Mouse (Mus musculus) testis, postnatal 14 days (tissue): Measurements from ENCODE around the gene Cabp2.
"Not testable (repeated sequence)": the region's sequence is repeated elsewhere in the genome, so short reads cannot be mapped to it uniquely, and the experiment has no call there.

Source experiments
- DNase-seq: peaks from one replicate; pipeline ENCODE4 v3.0.0; 2021; ENCODE audit warnings: low spot score

Cabp2 gene

DNA sequence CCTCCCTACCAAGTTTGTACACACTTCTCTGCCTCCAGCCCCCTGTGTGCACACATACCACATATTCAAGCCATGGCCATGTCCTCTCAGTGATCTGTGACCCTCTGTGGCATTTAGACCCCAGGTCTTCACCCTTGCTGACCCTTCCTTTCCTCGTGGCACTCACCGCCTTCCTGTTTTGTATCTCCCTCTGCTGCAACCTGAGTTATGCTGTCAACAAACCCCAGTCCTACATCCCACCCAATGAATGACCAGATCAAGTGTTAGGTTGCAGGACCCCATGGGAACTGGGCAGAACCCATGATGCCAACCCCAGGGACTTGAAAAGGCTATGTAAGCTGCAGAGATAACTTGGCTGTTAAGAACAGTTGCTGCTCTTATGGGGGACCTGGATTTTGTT lies 20.7 kb downstream of the Cabp2 start:
- no peak for DNase-seq

DNA sequence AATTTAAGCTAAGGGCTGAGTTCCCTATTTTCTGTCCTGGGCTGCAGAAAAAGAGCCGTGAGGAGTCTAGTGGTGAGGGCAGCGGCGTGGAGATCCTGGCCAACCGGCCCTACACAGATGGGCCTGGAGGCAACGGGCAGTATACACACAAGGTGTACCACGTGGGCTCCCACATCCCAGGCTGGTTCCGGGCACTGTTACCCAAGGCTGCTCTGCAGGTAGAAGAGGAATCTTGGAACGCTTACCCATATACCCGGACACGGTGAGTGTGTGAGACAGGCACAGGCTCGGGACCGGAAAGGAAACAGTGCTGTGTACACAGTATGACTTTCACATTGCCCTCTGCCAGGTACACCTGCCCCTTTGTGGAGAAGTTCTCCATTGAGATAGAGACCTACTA lies 21.2 kb downstream of the Cabp2 start:
- DNase-seq: no peak

DNA sequence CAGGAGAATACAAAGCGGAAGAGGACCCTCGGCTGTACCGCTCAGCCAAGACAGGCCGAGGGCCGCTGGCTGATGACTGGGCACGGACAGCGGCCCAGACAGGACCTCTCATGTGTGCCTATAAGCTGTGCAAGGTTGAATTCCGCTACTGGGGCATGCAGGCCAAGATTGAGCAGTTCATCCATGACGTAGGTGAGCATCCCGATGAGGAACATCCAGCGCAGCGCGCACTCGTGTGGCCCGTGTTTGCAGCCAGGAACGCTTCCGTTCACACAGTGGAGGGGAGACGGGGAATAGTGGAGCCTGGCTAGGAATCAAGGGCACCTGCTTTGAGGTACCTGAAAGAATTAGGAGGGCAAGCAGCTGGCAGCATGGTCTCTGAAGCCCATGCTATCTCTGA lies 21.9 kb downstream of the Cabp2 start:
- no peak for DNase-seq

DNA sequence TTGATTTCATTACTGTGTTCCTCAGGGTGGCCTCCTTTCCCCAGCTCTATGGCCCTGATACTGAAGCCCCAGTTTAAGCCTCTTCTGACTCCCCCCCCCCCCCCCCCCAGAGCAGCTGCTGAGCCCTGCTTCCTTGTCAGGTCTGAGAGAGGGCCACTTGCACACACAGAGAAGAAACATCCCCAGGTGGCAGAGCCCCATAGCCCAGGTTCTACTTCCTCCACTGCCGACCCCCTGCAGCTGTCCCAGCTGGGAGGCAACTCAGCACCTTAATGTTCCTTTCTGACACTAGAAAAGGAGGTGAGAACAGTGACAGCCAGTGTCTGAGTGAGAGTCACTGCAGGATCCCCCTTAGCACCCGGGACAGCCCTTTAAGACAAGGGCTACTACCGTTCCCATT lies 22.4 kb downstream of the Cabp2 start:
- no peak for DNase-seq

DNA sequence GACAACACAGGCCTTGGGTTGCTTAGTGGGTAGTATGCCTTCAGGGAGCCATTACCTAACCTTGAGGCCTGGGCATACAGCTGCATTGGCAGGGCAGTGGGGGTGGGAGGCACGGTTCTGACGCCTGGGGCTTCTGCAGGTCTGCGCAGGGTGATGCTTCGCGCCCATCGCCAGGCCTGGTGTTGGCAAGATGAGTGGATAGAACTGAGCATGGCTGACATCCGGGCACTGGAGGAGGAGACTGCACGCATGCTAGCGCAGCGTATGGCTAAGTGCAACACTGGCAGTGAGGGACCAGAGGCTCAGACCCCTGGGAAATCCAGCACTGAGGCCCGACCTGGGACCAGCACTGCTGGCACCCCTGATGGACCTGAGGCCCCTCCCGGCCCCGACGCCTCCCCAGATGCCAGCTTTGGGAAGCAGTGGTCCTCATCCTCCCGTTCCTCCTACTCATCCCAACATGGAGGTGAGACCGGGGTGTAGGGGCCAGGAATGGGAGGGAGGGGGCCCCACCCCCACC lies 23.4 kb downstream of the Cabp2 start:
- no peak for DNase-seq

DNA sequence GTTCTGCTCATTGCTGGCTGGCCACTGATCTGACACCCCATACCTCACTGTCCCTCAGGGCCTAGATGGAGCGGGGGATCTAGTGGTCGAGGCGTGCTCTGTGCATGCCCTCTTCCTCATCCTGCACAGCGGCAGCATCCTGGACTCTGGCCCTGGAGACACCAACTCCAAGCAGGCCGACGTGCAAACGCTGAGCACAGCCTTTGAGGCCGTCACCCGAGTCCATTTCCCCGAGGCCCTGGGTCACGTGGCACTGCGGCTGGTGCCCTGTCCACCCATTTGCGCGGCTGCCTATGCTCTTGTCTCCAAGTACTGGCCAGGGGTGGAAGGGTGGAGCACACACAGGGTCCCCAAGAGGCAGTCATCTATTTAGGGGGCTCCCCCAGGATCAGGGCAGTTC lies 25.3 kb downstream of the Cabp2 start:
- DNase-seq: no peak

DNA sequence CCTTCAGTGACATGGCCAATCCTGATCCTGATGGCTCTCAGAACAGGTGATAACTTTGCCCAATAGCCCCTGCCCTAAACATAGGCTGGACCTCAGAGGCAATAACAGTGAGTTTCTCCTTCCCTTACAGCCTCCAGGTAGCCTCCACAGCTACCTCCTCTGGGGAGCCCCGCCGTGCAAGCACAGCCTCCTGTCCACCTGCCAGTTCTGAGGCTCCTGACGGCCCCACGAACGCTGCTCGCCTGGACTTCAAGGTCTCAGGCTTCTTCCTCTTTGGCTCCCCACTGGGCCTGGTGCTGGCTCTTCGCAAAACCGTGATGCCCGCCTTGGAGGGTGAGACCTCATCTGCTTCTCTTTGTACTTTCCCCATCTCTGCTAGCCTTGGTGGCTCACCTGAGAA lies 27.2 kb downstream of the Cabp2 start:
- DNase-seq: no peak

DNA sequence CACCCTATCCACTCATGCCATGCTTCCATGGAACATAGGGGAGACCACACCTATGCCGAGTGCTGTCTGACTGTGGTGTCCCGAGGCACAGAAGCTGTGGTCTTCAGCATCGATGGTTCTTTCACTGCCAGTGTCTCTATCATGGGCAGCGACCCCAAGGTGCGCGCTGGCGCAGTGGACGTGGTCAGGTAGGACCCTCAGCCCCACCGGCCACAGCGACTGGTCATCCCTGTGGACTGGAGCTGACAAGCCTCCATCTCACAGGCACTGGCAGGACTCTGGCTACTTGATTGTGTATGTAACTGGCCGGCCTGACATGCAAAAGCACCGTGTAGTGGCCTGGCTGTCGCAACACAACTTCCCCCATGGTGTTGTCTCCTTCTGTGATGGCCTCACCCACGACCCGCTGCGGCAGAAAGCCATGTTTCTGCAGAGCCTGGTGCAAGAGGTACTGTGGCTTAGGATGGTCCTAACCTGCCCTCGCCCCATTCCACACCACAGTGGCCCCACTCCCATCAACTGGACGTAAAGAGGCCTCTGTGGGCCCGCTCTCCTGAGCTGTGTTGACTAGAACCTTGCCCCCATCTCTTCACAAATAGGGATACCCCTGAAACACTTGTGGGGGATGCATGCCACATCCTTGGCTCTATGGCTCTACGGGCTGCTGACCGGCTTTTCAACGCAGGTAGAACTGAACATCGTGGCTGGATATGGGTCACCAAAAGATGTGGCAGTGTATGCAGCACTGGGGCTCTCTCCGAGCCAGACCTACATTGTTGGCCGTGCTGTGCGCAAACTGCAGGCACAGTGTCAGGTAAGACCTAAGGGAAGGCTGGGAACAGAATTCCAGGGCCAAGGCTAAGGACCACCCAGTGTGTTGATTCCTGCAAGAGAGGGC lies 30.9 kb downstream of the Cabp2 start:
- no peak for DNase-seq

DNA sequence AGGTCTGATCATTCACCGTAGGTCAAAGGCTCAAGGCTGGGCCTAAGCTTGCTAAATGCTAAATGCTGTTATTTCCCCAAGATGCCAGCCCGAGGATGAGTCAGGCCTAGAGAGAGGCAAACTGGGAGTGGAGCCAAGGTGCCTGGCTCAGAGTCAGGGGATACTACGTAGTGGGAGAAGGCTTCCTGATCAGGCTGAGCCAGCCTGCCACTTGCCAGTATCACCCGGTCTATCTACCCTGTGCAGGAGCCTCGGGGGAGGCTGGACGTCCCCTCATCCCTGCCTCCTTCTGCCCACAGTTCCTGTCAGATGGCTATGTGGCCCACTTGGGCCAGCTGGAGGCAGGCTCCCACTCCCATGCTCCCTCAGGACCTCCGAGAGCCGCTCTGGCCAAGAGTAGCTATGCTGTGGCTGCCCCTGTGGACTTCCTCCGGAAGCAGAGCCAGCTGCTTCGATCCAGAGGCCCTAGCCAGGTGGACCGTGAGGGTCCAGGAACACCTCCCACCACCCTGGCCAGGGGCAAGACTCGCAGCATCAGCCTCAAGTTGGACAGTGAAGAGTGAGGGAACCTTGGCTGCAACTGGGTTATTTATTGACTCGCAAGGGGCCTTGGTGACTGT lies 31.9 kb downstream of the Cabp2 start:
- DNase-seq: peak; percentile 80

DNA sequence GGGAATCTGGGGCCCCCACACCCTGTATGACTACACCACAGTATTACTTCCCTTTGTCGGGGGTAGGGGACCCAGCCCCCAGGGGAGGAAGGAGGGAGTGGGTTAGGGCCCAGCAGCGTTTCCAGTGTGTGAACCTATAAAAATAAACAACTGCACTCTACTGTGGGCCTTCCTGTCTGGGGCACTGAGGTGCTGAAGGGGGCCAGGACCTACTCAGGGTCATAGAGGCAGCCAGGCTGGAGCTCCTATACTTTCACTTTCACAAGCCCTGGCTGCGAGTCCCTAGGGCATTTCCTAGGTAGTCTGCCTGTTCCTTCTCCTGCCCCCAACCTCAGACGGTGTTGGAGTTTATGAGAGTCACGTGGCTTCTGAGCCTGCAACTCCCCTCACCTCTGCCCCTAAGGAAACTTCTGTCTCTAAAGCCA lies 32.4 kb downstream of the Cabp2 start:
- no peak for DNase-seq

DNA sequence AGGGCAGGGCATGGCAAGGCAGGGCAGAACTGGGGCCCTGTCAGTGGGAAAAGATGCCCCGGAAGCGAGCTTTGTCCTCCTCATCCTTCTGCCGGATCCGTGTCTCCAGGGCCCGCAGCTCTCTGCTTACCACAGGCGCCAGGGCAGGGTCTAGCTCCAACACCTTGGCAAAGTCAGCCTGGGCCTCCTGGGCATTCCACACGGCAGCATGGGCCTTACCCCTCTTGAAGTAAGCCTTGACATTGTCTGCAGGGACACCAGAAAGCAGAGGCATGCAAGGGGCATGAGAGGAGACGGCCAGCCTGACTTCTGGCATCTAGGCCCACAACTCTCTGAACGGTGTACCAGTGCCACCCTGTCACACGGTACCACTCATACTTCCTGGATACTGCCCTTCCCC lies 33.2 kb downstream of the Cabp2 start:
- DNase-seq: no peak

DNA sequence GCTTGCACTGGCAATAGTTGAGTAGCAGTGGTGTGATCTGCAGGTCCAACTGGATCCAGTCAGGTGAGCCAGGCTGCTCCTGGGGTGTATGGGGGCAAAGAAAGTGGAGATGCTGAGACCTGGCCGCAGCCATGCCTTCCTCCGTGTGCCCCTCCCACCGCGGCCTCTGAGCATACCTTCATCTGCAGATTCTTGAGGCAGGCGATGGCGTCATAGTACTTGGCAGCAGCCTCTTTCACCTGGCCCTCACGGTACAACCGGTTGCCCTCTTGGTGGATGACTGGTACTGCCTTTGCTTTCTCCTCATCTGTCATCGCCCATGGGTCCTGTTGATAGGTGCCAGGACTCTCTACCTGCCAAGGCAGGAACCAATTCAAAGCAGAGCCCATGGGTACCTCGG lies 33.8 kb downstream of the Cabp2 start:
- no peak for DNase-seq

DNA sequence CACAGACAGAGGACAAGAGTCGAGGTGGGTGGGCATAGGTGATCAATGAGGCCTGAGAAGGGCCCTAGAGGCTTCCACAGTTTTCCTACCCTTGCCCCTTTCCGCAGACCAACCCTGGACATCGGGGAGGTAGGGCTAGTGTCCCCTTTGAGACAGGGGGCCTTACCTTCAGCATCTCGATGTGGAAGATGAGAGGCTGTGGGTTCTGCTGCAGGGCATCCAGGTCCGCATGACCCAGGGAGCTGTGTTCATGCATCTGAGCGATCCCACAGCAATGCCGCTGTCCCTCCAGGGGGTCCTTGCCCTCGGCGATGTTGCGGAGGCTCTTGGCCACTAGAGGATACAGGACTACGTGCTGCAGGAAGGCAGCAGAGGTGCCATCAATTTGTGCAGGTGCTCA lies 34.4 kb downstream of the Cabp2 start:
- no peak for DNase-seq

DNA sequence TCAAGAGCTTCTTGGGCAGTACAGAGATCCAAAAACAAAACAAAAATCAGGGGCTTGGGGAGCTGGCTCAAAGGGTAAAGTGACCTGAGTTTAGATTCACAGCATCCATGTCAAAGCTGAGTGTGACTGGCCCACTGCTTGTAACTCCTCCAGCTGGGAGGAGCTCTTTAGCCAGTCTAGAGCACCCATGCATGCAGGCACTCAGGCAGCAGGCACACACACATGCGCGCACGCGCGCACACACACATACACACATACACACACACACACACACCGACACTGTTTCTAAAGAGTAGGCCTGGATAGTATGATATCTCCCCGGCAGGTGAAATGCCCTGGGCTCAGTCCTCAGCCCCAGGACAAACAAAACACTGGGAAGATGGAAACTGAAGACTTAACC lies 35.6 kb downstream of the Cabp2 start:
- no peak for DNase-seq

DNA sequence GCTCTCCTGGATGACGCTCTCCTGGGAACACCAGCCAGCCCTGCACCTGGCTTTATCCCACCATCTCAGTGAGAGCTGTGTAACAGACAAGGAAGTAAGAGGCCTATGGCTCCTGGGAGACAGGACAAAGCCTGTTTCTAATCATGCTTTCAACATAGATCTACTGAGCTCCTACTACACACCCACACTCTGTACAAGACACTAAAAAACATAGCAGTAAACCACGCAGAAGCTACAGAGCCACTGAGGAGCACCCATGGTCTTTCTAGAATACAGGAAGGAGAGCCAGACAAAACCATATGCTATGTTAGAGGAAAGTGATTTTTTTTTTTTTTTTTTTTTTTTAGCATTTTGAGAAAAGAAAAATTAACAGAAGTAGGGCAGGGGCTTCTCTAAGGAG lies 37.0 kb downstream of the Cabp2 start:
- DNase-seq: no peak

DNA sequence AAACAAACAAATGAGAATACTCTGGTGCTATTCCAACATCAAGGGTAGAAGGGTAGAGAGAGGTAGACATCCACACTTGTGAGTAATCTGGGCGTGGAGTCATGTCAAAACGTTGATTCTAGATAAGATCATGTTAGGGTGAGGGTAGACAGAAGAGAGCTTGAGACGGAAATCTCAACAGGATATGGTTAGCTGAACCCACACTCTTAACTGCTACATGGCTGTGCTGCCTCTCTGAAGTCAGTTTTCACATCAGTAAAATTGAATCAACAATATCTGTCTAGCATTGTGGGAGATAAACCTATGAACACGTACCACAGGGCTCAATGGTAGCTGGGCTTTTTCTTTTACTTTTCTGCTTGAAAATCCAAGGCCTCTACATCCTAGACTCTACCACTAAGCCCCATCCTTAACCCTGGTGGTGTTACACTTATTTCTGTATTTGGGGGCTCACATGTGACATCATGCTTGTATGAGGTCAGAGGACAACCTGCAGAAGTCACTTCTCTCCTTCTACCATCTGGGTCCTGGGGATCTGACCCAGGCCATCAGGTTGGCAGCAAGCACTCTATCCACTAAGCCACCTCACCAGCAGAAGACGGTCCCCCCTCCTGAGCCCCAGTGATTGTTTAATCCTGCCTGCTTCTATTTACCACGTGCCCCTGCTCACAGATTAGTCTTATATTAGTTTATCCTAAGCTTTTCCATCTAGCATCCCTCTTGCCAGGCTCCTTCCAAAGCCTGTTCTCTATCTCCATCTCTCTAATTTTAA lies 38.5 kb downstream of the Cabp2 start:
- DNase-seq: no peak

DNA sequence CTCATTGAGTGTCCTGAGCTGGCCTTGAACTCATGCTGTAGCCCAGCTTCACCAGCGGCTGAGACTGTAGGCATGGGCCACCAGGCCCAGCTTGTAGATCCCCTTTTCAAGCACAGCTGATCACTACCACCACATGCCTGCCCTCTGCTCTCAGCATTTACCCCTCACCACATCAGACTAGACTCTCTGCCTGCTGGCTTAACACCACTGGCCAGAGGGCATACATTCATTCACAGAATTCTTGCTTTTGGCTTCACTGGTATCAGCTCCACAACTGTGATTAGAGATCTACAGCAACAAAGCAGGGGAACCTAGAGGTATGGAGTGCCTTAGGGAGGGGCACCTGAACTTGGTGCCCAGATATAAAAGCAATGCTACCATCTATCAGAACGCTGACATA lies 39.1 kb downstream of the Cabp2 start:
- no peak for DNase-seq

DNA sequence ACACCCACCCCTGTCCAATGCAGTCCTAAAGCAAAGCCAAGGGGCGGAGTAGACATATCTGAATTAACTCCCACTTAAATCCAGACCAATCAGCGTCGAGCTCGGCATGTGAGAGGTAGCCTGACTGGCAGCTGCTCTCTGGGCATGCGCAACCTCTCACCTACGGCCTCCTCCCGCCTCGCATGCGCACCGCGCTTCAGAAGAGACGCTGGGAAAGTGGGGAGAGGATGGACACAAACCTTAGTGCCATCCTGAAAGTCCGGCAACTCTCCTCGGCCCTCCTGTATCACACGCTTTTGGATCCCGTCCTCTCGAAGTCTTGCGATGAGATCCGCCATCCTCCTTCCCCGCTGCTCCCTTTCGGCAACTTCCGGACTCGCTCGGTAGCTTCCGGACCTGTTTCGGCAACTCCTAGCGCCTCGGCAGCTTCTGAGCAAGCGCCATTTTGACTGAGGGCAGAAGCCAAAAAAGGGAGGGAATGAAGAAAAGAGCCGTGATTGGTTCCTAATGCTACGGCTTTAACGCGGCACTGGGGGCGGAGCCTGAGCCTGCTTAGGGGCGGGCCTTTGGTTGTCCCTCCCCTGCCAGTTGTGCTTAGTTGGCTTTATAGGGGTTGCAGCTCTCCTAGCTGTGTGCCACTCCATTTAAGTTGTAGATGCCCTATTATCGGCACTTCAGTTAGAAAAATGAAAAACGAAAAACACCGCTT lies 39.9 kb downstream of the Cabp2 start:
- peak; percentile 96 for DNase-seq

DNA sequence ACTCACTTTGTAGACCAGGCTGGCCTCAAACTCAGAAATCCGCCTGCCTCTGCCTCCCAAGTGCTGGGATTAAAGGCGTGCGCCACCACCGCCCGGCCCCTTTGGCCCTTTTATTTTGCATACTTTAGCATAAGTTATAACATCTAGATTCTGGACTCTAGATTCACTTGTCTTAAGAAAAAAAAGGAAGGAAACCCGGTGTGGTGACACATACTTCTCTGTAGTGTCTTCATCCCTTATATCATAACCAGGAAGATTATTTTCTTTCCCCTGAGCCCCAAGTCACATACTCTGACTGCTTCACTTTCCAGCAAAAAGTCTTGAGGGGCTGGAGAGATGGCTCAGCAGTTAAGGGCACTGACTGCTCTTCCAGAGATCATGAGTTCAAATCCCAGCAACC lies 40.5 kb downstream of the Cabp2 start:
- not testable (repeated sequence) for DNase-seq

DNA sequence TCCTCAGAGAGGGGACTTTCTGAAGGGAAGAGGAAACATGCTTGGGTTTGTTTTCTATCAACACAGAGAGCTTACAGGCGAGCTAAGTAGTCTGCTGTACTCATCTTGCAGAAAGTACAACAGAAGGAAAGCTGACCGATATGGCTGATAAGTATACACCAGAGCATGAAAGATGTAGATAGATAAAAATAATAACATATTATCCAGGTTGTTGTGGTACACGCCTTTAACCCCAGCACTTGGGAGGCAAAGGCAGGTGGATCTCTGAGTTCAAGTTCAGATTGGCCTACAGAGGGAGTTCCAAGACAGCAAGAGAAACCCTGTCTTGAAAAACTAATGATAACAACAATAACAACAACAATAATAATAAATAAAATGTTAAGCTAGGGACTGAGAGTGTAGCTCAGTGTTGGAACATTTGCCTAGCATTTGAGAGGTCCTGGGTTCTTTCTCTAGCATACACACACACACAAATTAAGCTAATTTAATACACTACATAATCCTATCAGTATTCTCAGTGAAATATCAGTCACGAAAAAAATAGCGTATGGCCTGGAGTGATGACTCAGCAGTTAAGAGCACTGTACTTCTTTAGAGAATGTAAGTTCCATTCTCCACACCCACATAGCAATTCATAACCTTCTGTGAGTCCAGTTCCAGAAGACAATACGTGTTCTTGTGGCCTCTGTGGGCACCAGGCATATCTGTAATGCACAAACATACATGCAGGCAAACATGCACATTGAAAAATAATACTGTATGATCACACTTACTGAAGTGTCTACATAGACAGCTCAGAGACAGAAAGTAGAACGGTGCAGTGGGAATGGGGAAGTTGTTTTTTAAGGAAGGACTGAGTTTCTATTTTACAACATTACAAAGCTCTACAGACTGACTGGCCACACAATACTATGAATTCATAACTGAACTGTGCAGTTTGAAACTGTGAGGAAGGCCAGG lies 41.3 kb downstream of the Cabp2 start:
- DNase-seq: no peak

DNA sequence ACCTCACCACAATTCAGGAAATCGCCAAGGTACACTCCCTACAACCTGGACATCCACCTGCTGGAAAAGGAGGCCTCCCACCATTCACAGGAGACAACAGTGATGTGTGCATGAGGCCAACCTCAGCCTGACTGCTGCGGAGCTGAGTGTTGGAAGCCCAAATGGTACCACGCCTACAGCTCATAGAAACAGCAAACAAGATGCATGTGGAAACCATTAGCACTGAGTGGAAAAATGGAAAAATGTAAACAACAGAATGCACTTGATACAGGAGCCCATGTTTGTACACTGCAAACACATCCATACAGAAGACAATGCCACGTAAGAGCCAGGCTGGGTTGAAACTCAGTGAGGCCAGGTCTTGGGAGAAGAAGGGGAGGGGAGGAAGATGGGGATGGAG lies 43.1 kb downstream of the Cabp2 start:
- DNase-seq: no peak
